Mouse (Mus musculus) olfactory bulb, adult 2 months (tissue): ENCODE results near the gene Hectd4.

Experiments used
- CTCF ChIP-seq: fragments of 200-500 bp; IDR thresholded peaks from 2 replicates; pipeline ENCODE4 v1.5.1; 2012; ENCODE audit warnings: low read depth, mild to moderate bottlenecking, low read length, moderate library complexity; ENCODE audit not compliant: insufficient read depth
- POLR2A ChIP-seq: fragments of 200-500 bp; IDR thresholded peaks from 2 replicates; pipeline ENCODE4 v1.6.1; 2012; ENCODE audit warnings: mild to moderate bottlenecking, low read depth, low read length, moderate library complexity; ENCODE audit not compliant: insufficient read depth

DNA sequence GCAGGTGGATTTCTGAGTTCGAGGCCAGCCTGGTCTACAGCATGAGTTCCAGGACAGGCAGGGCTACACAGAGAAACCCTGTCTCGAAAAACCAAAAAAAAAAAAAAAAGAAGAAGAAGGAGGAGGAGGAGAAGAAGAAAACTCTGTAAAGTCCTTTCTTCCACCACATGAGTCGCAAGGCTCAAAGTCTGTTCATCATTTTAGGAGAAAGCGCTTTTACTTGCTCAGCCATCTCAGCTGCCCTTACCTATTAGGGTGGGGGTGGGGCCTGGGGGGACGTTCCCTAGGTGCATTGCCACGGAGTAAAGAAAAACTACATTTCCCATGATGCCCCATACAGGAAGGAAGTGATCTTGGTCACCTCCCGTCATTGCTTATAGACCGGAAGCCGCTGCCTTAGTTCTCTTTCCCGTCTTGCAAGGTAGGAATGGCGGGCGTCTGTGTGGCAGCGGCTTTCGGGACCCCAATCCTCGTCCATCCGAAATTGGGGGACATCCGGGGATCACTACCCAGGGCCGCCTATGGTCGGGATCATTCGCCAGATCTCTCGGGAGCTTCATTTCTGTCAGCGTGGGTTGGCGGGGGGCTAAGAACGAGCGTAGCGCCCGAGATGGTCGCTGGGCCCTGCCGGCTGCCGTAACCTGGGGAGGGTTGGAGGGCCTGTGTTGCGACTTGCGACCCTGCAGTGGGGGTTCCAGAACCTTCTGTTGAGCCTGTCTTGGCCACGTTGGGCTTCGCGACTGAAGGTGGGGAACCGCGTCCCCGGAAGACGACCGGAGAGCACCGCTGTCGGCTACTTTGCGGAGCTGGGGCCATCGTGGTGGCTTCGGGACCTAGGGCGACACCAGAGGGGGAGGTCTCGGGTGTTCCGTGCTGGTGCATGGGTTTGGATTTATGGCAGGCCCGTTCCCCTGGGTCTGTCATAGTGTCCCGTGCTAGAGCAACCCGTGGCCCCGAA lies 15.6 kb upstream of the Hectd4 start, which contains the start of gene Rpl6:
- TF ChIP-seq CTCF (no peak), POLR2A (peak; percentile 73)
